Mouse (Mus musculus): Measurements from ENCODE around the gene Slc37a3. TPM values are rescaled to one million over a fixed set of nuclear protein-coding genes. Genes with fewer than 3 reads are reported as not detected.
A peak's percentile ranks its signal among the peaks of the same experiment; 100 is the strongest.

Gene Slc37a3
- polyA plus RNA-seq, 1 experiment from 2014 or later, result 24.4 TPM

- no peak overlapping the region for H3K27ac ChIP-seq (ENCODE audit: low read length)
- H3K4me1 ChIP-seq (ENCODE audit: insufficient read depth, low read depth, low read length), result no peaks in the 10 kb centered on the region; the same call in 1 of the 2 replicates
- no peak for ATAC-seq
- WGBS, result 52% methylated on average over 3 of the region's 3 CpGs
- H3K4me3 ChIP-seq (ENCODE audit: low read depth, low read length), result no peak overlapping the region
- TF ChIP-seq EP300 (IDR thresholded peaks at IDR 0.05) (no peak), CTCF (IDR thresholded peaks at IDR 0.05) (no peak)
- H3K9me3 ChIP-seq (ENCODE audit: low read length), result no peaks in the 10 kb centered on the region
- H3K4me2 ChIP-seq (replicated peaks; ENCODE audit: low read depth, low read length), result no peak overlapping the region
- no peak for DNase-seq (ENCODE audit: low spot score)
- no peak overlapping the region for H3K9ac ChIP-seq (replicated peaks; ENCODE audit: low read depth)
- no peaks in the 10 kb centered on the region for H3K36me3 ChIP-seq (ENCODE audit: insufficient read depth, low read length)
- no peaks in the 10 kb centered on the region for H3K27me3 ChIP-seq (replicated peaks; ENCODE audit: insufficient read depth, low read length)
Observed at GRCm38 (mm10) chr6:39287782-39288181, 89.7 kb downstream of the Slc37a3 start.

DNA sequence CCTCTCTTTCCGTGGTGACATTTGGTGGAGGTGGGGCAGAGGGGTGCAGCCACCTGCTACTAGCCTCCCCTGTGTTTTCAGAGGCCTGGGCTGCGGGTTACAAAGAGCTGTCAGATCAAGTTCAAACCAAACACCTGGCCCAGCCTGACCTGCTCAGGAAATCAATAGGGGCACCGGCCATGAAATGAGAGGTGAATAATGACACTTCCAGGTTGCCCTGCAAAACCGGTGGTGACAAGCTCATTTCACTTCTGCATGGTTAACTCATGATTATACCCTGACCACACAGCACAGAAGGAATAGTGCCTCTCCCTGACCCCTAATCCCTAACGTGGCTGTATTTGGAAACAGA lies 90.8 kb downstream of the Slc37a3 start:
- Histone ChIP-seq H3K9ac (replicated peaks; ENCODE audit: low read depth) (no peak overlapping the region), H3K9me3 (ENCODE audit: low read length) (no peaks in the 10 kb centered on the region), H3K36me3 (ENCODE audit: insufficient read depth, low read length) (no peaks in the 10 kb centered on the region), H3K4me2 (replicated peaks; ENCODE audit: low read depth, low read length) (no peak overlapping the region), H3K27ac (ENCODE audit: low read length) (peak overlapping the region; percentile 47; the same call in 1 of the 2 replicates), H3K4me1 (ENCODE audit: insufficient read depth, low read depth, low read length) (no peaks in the 10 kb centered on the region; the same call in 1 of the 2 replicates), H3K4me3 (ENCODE audit: low read depth, low read length) (no peak overlapping the region), H3K27me3 (replicated peaks; ENCODE audit: insufficient read depth, low read length) (no peaks in the 10 kb centered on the region)
- DNase-seq (ENCODE audit: low spot score) (no peak), ATAC-seq (no peak)
- TF ChIP-seq CTCF (IDR thresholded peaks at IDR 0.05), result no peak
- no peak for TF ChIP-seq EP300 (IDR thresholded peaks at IDR 0.05)
- 28% methylated on average over 5 of the region's 5 CpGs for WGBS

DNA sequence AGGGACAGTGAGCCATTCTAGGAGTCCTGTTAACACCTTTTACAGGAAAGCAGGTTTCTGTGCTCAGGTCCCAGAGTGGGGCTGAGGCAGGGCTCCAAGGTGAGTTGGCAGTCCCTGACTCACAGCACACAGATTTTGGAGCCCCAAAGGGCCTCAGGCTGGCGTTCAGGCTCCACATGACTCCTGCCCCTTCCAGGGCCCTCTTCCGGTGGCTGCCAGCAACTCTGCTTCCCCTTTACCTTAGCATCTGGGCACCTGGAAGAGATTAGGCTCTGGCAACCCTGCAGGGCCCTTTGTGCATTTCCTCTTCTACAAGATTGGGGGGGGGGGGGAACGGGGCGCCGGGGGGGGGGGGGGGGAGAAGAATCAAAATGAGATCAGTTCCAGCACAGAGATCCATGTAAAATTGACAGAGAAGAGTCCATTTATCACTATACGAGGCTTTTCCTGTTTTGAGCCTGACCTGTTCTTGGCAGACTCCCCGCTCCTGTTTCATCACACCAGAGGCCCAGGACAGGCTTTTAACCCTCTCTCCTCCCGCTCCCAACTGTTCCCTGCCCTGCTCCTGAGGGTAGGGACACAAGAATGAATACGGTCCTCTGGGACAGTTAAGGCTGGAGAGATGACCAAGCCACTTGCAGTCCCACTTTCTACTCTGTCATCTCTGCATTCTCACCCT lies 91.3 kb downstream of the Slc37a3 start:
- H3K27ac ChIP-seq (ENCODE audit: low read length), result peak overlapping the region; percentile 47; the same call in 1 of the 2 replicates
- no peak overlapping the region for H3K4me3 ChIP-seq (ENCODE audit: low read depth, low read length)
- no peaks in the 10 kb centered on the region for H3K36me3 ChIP-seq (ENCODE audit: insufficient read depth, low read length)
- DNase-seq (ENCODE audit: low spot score) (peak; percentile 78), ATAC-seq (peak; percentile 66)
- H3K9me3 ChIP-seq (ENCODE audit: low read length), result no peaks in the 10 kb centered on the region
- H3K4me2 ChIP-seq (replicated peaks; ENCODE audit: low read depth, low read length), result no peak overlapping the region
- H3K9ac ChIP-seq (replicated peaks; ENCODE audit: low read depth), result no peak overlapping the region
- TF ChIP-seq CTCF (IDR thresholded peaks at IDR 0.05) (no peak), EP300 (IDR thresholded peaks at IDR 0.05) (no peak)
- 15% methylated on average over 6 of the region's 9 CpGs for WGBS
- H3K27me3 ChIP-seq (replicated peaks; ENCODE audit: insufficient read depth, low read length), result no peaks in the 10 kb centered on the region
- H3K4me1 ChIP-seq (ENCODE audit: insufficient read depth, low read depth, low read length), result no peaks in the 10 kb centered on the region; the same call in 1 of the 2 replicates

DNA sequence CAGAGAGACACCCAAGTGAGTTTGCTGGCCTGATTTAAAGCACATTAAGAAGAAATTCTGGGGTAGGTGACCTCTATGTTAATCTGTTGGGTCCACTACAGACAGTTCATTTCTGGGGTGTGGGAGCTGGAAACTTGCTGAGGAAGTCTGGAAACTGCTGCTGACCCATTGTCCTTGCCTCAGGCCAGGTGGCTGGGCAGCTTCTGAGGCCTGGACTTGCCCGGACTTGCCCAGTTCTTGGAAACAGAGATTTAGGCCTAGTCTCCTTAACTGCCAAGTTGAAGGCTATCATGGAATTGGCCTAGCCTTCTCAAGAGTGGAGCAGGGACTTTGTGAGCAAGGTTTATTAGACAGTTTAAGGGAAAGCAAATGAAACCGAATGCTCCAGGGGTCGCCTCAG lies 92.6 kb downstream of the Slc37a3 start:
- WGBS, result 93% methylated on average over 3 of the region's 3 CpGs
- no peak overlapping the region for H3K9ac ChIP-seq (replicated peaks; ENCODE audit: low read depth)
- TF ChIP-seq CTCF (IDR thresholded peaks at IDR 0.05) (no peak), EP300 (IDR thresholded peaks at IDR 0.05) (no peak)

More for the DNA sequence above, 92.6 kb downstream of the Slc37a3 start:
- no peak overlapping the region for H3K4me3 ChIP-seq (ENCODE audit: low read depth, low read length)
- H3K4me1 ChIP-seq (ENCODE audit: insufficient read depth, low read depth, low read length), result no peaks in the 10 kb centered on the region; the same call in 1 of the 2 replicates
- DNase-seq (ENCODE audit: low spot score) (no peak), ATAC-seq (no peak)
- no peaks in the 10 kb centered on the region for H3K9me3 ChIP-seq (ENCODE audit: low read length)
- no peaks in the 10 kb centered on the region for H3K27me3 ChIP-seq (replicated peaks; ENCODE audit: insufficient read depth, low read length)
- no peak overlapping the region for H3K4me2 ChIP-seq (replicated peaks; ENCODE audit: low read depth, low read length)
- no peak overlapping the region for H3K27ac ChIP-seq (ENCODE audit: low read length)
- no peaks in the 10 kb centered on the region for H3K36me3 ChIP-seq (ENCODE audit: insufficient read depth, low read length)

Other genes starting within 250 kb of the Slc37a3 start
- gene Kdm7a, start 170.9 kb downstream of the Slc37a3 start, polyA plus RNA-seq (2015; fragmentation: Nextera tagmentation; extraction: Ambion mirVana), result 5.1 and 6.7 TPM in 2 replicates
- 5.8 and 6.9 TPM in 2 replicates for gene Rab19, start 3.5 kb upstream of the Slc37a3 start, polyA plus RNA-seq (2015; fragmentation: Nextera tagmentation; extraction: Ambion mirVana)
- 125 and 127 TPM in 2 replicates for gene Mkrn1, start 42.8 kb upstream of the Slc37a3 start, polyA plus RNA-seq (2015; fragmentation: Nextera tagmentation; extraction: Ambion mirVana)
- gene Dennd2a, start 180.2 kb upstream of the Slc37a3 start, polyA plus RNA-seq (2015; fragmentation: Nextera tagmentation; extraction: Ambion mirVana), result 13.4 and 13.8 TPM in 2 replicates
- gene Adck2, start 196.2 kb upstream of the Slc37a3 start, polyA plus RNA-seq (2015; fragmentation: Nextera tagmentation; extraction: Ambion mirVana), result 24.6 and 25.7 TPM in 2 replicates
- gene Gm42420, start 208.1 kb upstream of the Slc37a3 start, polyA plus RNA-seq (2015; fragmentation: Nextera tagmentation; extraction: Ambion mirVana), result 0.75 and 0.89 TPM in 2 replicates
- gene Ndufb2, start 214.9 kb upstream of the Slc37a3 start, polyA plus RNA-seq (2015; fragmentation: Nextera tagmentation; extraction: Ambion mirVana), result 267 and 287 TPM in 2 replicates

Measured in lung, postnatal 0 days (tissue).